Mouse (Mus musculus) CH12.LX (cell line): ENCODE results near the gene Efna1. TPM values are rescaled to one million over a fixed set of nuclear protein-coding genes. Genes with fewer than 3 reads are reported as not detected.

Experiments
- DNase-seq: peaks from one replicate; pipeline ENCODE4 v3.0.0-alpha.2; 2013; ENCODE audit errors: extremely low read depth
- H3K27ac ChIP-seq: 2 replicates; pipeline ENCODE4 v1.5.1; 2012; ENCODE audit warnings: low read depth, mild to moderate bottlenecking, control low read depth, moderate library complexity; ENCODE audit not compliant: insufficient read depth
- H3K27me3 ChIP-seq: replicated peaks from 2 replicates; pipeline ENCODE3; 2012; ENCODE audit warnings: inconsistent platforms
- H3K36me3 ChIP-seq, 2 experiments: replicated peaks in 1 of 2; 2 replicates each; pipeline versions ENCODE3 to v1.6.1; 2012; ENCODE audit warnings: inconsistent platforms in 1 of 2, low read length in 1 of 2, mild to moderate bottlenecking in 1 of 2, mixed read lengths in 1 of 2, moderate library complexity in 1 of 2; ENCODE audit not compliant: control insufficient read depth in 1 of 2, insufficient read depth in 1 of 2
- H3K4me1 ChIP-seq, 2 experiments: 2 replicates each; pipeline ENCODE4 v1.6.1; 2012; ENCODE audit warnings: inconsistent platforms in 1 of 2, moderate library complexity in 1 of 2; ENCODE audit not compliant: insufficient read depth in 2 of 2, control insufficient read depth in 1 of 2
- H3K4me2 ChIP-seq: 2 replicates; pipeline ENCODE4 v1.6.1; 2012; ENCODE audit warnings: low read depth, mild to moderate bottlenecking, control low read depth; ENCODE audit not compliant: poor library complexity, insufficient read depth, severe bottlenecking
- H3K4me3 ChIP-seq, 3 experiments: fragments of 150-350 bp in 1 of 3; sonication (generic) in 1 of 3; replicated peaks in 1 of 3; 2 replicates each; pipeline versions ENCODE3 to v1.5.1; 2011 to 2012; ENCODE audit warnings: low read depth in 2 of 3, low read length in 2 of 3, mild to moderate bottlenecking in 2 of 3, moderate library complexity in 2 of 3, control low read depth in 1 of 3, improper control_type of control experiment in 1 of 3, inconsistent platforms in 1 of 3, mixed read lengths in 1 of 3; ENCODE audit not compliant: poor library complexity in 1 of 3
- H3K79me2 ChIP-seq: replicated peaks from 2 replicates; pipeline ENCODE4 v1.6.1; 2012; ENCODE audit warnings: mild to moderate bottlenecking, moderate library complexity; ENCODE audit not compliant: control insufficient read depth, poor library complexity, insufficient read depth, severe bottlenecking; ENCODE audit errors: extremely low read depth
- H3K9ac ChIP-seq: 2 replicates; pipeline ENCODE4 v1.6.1; 2012; ENCODE audit warnings: low read depth, mild to moderate bottlenecking, control low read depth, moderate library complexity; ENCODE audit not compliant: insufficient read depth
- H3K9me3 ChIP-seq: replicated peaks from 2 replicates; pipeline ENCODE3; 2012; ENCODE audit warnings: low read length, inconsistent platforms, mixed read lengths
- CHD1 ChIP-seq: IDR thresholded peaks from 2 replicates; pipeline ENCODE4 v1.6.1; 2012; ENCODE audit warnings: low read depth, low read length, improper control_type of control experiment, inconsistent platforms
- CHD2 ChIP-seq: IDR thresholded peaks from 2 replicates; pipeline ENCODE4 v1.6.1; 2011; ENCODE audit warnings: low read length, improper control_type of control experiment
- ELF1 ChIP-seq: IDR thresholded peaks from 2 replicates; pipeline ENCODE4 v1.6.1; 2014; ENCODE audit warnings: low read depth, mild to moderate bottlenecking, inconsistent platforms, low read length, improper control_type of control experiment
- EP300 ChIP-seq: IDR thresholded peaks from 2 replicates; pipeline ENCODE4 v1.6.1; 2011; ENCODE audit warnings: low read length, improper control_type of control experiment
- GABPA ChIP-seq: IDR thresholded peaks from 2 replicates; pipeline ENCODE4 v1.6.1; 2012; ENCODE audit warnings: low read depth, low read length, improper control_type of control experiment, inconsistent platforms; ENCODE audit not compliant: insufficient replicate concordance
- JUN ChIP-seq: IDR thresholded peaks from 2 replicates; pipeline ENCODE4 v1.6.1; 2011; ENCODE audit warnings: low read depth, mild to moderate bottlenecking, low read length, improper control_type of control experiment, moderate library complexity; ENCODE audit not compliant: insufficient read depth
- KAT2A ChIP-seq: IDR thresholded peaks from 2 replicates; pipeline ENCODE4 v1.6.1; 2012; ENCODE audit warnings: low read length, improper control_type of control experiment, inconsistent platforms; ENCODE audit not compliant: insufficient replicate concordance
- MAX ChIP-seq: IDR thresholded peaks from 2 replicates; pipeline ENCODE4 v1.6.1; 2011; ENCODE audit warnings: low read length, improper control_type of control experiment
- MYC ChIP-seq: IDR thresholded peaks from 2 replicates; pipeline ENCODE4 v1.6.1; 2011; ENCODE audit warnings: low read depth, mild to moderate bottlenecking, improper control_type of control experiment, low read length
- NELFE ChIP-seq: IDR thresholded peaks from 2 replicates; pipeline ENCODE4 v1.6.1; 2011; ENCODE audit warnings: low read depth, low read length, improper control_type of control experiment
- NRF1 ChIP-seq: IDR thresholded peaks from 2 replicates; pipeline ENCODE4 v1.6.1; 2014; ENCODE audit warnings: low read depth, mild to moderate bottlenecking, inconsistent platforms, low read length, improper control_type of control experiment, moderate library complexity
- PAX5 ChIP-seq: IDR thresholded peaks from 2 replicates; pipeline ENCODE4 v1.6.1; 2012; ENCODE audit warnings: low read length, inconsistent platforms, mixed read lengths
- RAD21 ChIP-seq: IDR thresholded peaks from 2 replicates; pipeline ENCODE4 v1.6.1; 2011; ENCODE audit warnings: low read depth, mild to moderate bottlenecking, low read length, improper control_type of control experiment, moderate library complexity
- RCOR1 ChIP-seq: conservative IDR thresholded peaks from 2 replicates; pipeline ENCODE4 v1.6.1; 2012; ENCODE audit warnings: low read depth, mild to moderate bottlenecking, inconsistent platforms, low read length, improper control_type of control experiment
- SMC3 ChIP-seq: IDR thresholded peaks from 2 replicates; pipeline ENCODE4 v1.6.1; 2011; ENCODE audit warnings: low read depth, low read length, improper control_type of control experiment
- UBTF ChIP-seq: IDR thresholded peaks from 2 replicates; pipeline ENCODE4 v1.6.1; 2012; ENCODE audit warnings: low read depth, mild to moderate bottlenecking, inconsistent platforms, low read length, improper control_type of control experiment, moderate library complexity
- ZC3H11A ChIP-seq: IDR thresholded peaks from 2 replicates; pipeline ENCODE4 v1.6.1; 2012; ENCODE audit warnings: low read depth, mild to moderate bottlenecking, inconsistent platforms, low read length, improper control_type of control experiment
- ZKSCAN1 ChIP-seq: IDR thresholded peaks from 2 replicates; pipeline ENCODE4 v1.6.1; 2012; ENCODE audit warnings: low read depth, inconsistent platforms, low read length, improper control_type of control experiment, borderline replicate concordance
- ZMIZ1 ChIP-seq: IDR thresholded peaks from 2 replicates; pipeline ENCODE4 v1.6.1; 2012; ENCODE audit warnings: low read depth, mild to moderate bottlenecking, inconsistent platforms, low read length, improper control_type of control experiment
- dilution Hi-C: fragments of 300-500 bp; cut with MboI; formaldehyde crosslinking; loops from 2 replicates; pipeline ENCODE4 v1.14.3; 2020; ENCODE audit warnings: low sequenced_read_pairs; ENCODE audit not compliant: extremely low pct_unique_long_range_greater_than_20kb, extremely low pct_ligation_motif_present
- in situ Hi-C: fragments of 300-500 bp; cut with MboI; formaldehyde crosslinking; loops from 3 replicates; pipeline ENCODE4 v1.14.3; 2019; ENCODE audit warnings: low sequenced_read_pairs, low pct_ligation_motif_present, low pct_unique_long_range_greater_than_20kb, mixed read lengths
- polyA plus RNA-seq: library from polyadenylated mRNA; unstranded; fragments of >175 nt; gene quantifications from 2 replicates; pipeline ENCODE4 v1.2.1, GENCODE M21; 2012; ENCODE audit warnings: low read depth; ENCODE audit not compliant: insufficient read length
- total RNA-seq, 2 experiments: library from RNA; depleted of rRNA; stranded (reverse); fragments of 300-350 nt in 1 of 2; fragments of >200 nt in 1 of 2; gene quantifications; 2 replicates each; pipeline ENCODE4 v1.2.3; 2012 to 2014

Efna1 gene
- total and polyA plus RNA-seq, 3 experiments = 0.70 to 0.93 (median 0.71) TPM

GRCm38 (mm10) chr3:89285526-89285925 is 4.6 kb upstream of the Efna1 start:
- in situ Hi-C loops (no loop called here), dilution Hi-C loops (no loop called here)
- DNase-seq = no peak
- peaks cover 15 to 46% of the 10 kb centered on the region in 2 experiments for H3K4me1 ChIP-seq
- no peaks in the 10 kb centered on the region for H3K36me3 ChIP-seq
- no peak overlapping the region for H3K27ac ChIP-seq
- H3K9me3 ChIP-seq = no peaks in the 10 kb centered on the region
- H3K4me3 ChIP-seq = no peak overlapping the region
- no peak for TF ChIP-seq ZMIZ1
- TF ChIP-seq KAT2A = no peak
- TF ChIP-seq MAX = no peak
- TF ChIP-seq EP300 = no peak
- no peak for TF ChIP-seq ELF1
- TF ChIP-seq JUN = no peak
- TF ChIP-seq ZC3H11A = no peak
- TF ChIP-seq RAD21 = no peak
- no peak for TF ChIP-seq MYC
- no peak for TF ChIP-seq PAX5
- TF ChIP-seq ZKSCAN1 = no peak
- TF ChIP-seq CHD2 = no peak
- TF ChIP-seq GABPA = no peak
- no peak for TF ChIP-seq NELFE
- no peaks in the 10 kb centered on the region for H3K27me3 ChIP-seq
- no peak overlapping the region for H3K4me2 ChIP-seq
- H3K79me2 ChIP-seq = no peaks in the 10 kb centered on the region
- H3K9ac ChIP-seq = no peak overlapping the region

DNA sequence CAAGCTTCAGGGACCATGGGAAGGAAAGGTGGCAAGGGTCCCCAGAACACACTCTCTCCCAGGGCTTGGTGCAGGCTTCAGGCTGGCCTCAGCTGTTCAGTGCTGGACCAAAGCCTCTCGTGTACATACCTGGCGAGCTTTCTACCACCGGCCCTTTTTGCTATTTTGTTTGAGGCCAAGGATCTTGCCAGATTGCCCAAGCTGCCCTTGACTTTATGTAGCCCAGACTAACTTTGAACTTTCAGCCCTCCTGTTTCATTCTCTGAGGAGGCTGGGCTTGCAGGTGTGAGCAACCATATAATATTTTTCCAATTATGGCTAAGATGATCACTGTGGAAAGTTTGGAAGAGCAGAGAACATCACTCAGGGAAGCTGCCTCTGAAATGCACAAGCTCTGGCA is 3.3 kb upstream of the Efna1 start:
- Histone ChIP-seq H3K27me3 (no peaks in the 10 kb centered on the region), H3K4me1 (peaks cover 20 to 55% of the 10 kb centered on the region in 2 experiments), H3K36me3 (no peaks in the 10 kb centered on the region)
- in situ Hi-C loops = no loop called here
- TF ChIP-seq ZKSCAN1 (no peak), GABPA (no peak), ELF1 (no peak), PAX5 (no peak), NRF1 (no peak), SMC3 (no peak), UBTF (no peak), RCOR1 (no peak), CHD1 (no peak), ZC3H11A (no peak), KAT2A (no peak)
- TF ChIP-seq, all 38 proteins: peak for 0
- Histone ChIP-seq H3K27ac (no peak overlapping the region), H3K4me3 (no peak overlapping the region), H3K4me2 (no peak overlapping the region), H3K79me2 (no peaks in the 10 kb centered on the region), H3K9ac (no peak overlapping the region), H3K9me3 (no peaks in the 10 kb centered on the region)
- DNase-seq = no peak
- dilution Hi-C loops = no loop called here
